Mouse (Mus musculus): Measurements from ENCODE around the gene Gm11983.
"Not testable (repeated sequence)": the region's sequence is repeated elsewhere in the genome, so short reads cannot be mapped to it uniquely, and the experiment has no call there.

Gene Gm11983

GRCm38 (mm10) chr11:6837554-6837953 lies at the start of gene Gm11983:
TSS of gene Gm11983 (minus strand) at chr11:6837654.
- in situ Hi-C loops (cut with MseI, MboI) = no loop called here

- in situ Hi-C loops (cut with MseI, MboI) = not testable (repeated sequence)
Observed at GRCm38 (mm10) chr11:6883045-6883444, 45.6 kb upstream of the Gm11983 start.

- in situ Hi-C loops (cut with MseI, MboI) = no loop called here
Observed at GRCm38 (mm10) chr11:6881614-6882013, 44.2 kb upstream of the Gm11983 start.

GRCm38 (mm10) chr11:6877740-6878139 lies 40.3 kb upstream of the Gm11983 start:
- in situ Hi-C loops (cut with MseI, MboI) = no loop called here

GRCm38 (mm10) chr11:6870947-6871346 lies 33.5 kb upstream of the Gm11983 start:
- in situ Hi-C loops (cut with MseI, MboI) = no loop called here

- in situ Hi-C loops (cut with MseI, MboI) = no loop called here
Observed at GRCm38 (mm10) chr11:6865536-6865935, 28.1 kb upstream of the Gm11983 start.

- in situ Hi-C loops (cut with MseI, MboI) = no loop called here
Observed at GRCm38 (mm10) chr11:6862185-6862584, 24.7 kb upstream of the Gm11983 start.

GRCm38 (mm10) chr11:6859898-6860858 lies 22.7 kb upstream of the Gm11983 start:
- in situ Hi-C loops (cut with MseI, MboI) = no loop called here

- in situ Hi-C loops (cut with MseI, MboI) = no loop called here
Observed at GRCm38 (mm10) chr11:6859096-6859495, 21.6 kb upstream of the Gm11983 start.

- in situ Hi-C loops (cut with MseI, MboI) = no loop called here
Observed at GRCm38 (mm10) chr11:6855942-6856341, 18.5 kb upstream of the Gm11983 start.

GRCm38 (mm10) chr11:6853366-6853765 lies 15.9 kb upstream of the Gm11983 start:
- in situ Hi-C loops (cut with MseI, MboI) = not testable (repeated sequence)

GRCm38 (mm10) chr11:6843831-6844230 lies 6.4 kb upstream of the Gm11983 start:
- in situ Hi-C loops (cut with MseI, MboI) = no loop called here

GRCm38 (mm10) chr11:6842160-6842559 lies 4.7 kb upstream of the Gm11983 start:
- in situ Hi-C loops (cut with MseI, MboI) = no loop called here

GRCm38 (mm10) chr11:6840775-6841174 lies 3.3 kb upstream of the Gm11983 start:
- in situ Hi-C loops (cut with MseI, MboI) = no loop called here

GRCm38 (mm10) chr11:6834636-6835035 lies 2.8 kb downstream of the Gm11983 start:
- in situ Hi-C loops (cut with MseI, MboI) = no loop called here

GRCm38 (mm10) chr11:6833731-6834130 lies 3.7 kb downstream of the Gm11983 start:
- in situ Hi-C loops (cut with MseI, MboI) = no loop called here

GRCm38 (mm10) chr11:6831931-6832330 lies 5.5 kb downstream of the Gm11983 start:
- in situ Hi-C loops (cut with MseI, MboI) = no loop called here

- in situ Hi-C loops (cut with MseI, MboI) = no loop called here
Observed at GRCm38 (mm10) chr11:6828196-6828595, 9.3 kb downstream of the Gm11983 start.

- in situ Hi-C loops (cut with MseI, MboI) = no loop called here
Observed at GRCm38 (mm10) chr11:6826157-6826556, 11.3 kb downstream of the Gm11983 start.

GRCm38 (mm10) chr11:6823176-6823575 lies 14.3 kb downstream of the Gm11983 start:
- in situ Hi-C loops (cut with MseI, MboI) = no loop called here

GRCm38 (mm10) chr11:6814486-6814885 lies 23.0 kb downstream of the Gm11983 start:
- in situ Hi-C loops (cut with MseI, MboI) = no loop called here

- in situ Hi-C loops (cut with MseI, MboI) = not testable (repeated sequence)
Observed at GRCm38 (mm10) chr11:6802879-6803278, 34.6 kb downstream of the Gm11983 start.

- in situ Hi-C loops (cut with MseI, MboI) = no loop called here
Observed at GRCm38 (mm10) chr11:6790690-6791089, 46.8 kb downstream of the Gm11983 start.

All from mouse trophoblast stem cell (cell line).